Mouse (Mus musculus): Measurements from ENCODE around the gene Ergic1. TPM values are rescaled to one million over a fixed set of nuclear protein-coding genes. Genes with fewer than 3 reads are reported as not detected.

The Ergic1 gene
- polyA plus RNA-seq, 1 experiment, result 39.2 TPM

- Histone ChIP-seq H3K27ac (ENCODE audit: insufficient read depth, low read length) (no peak overlapping the region), H3K27me3 (ENCODE audit: control insufficient read depth, insufficient read depth, low read length) (no peaks in the 10 kb centered on the region), H3K4me3 (ENCODE audit: extremely low read depth, insufficient read depth, insufficient read length) (no peak overlapping the region), H3K36me3 (ENCODE audit: control insufficient read depth, insufficient read depth, low read length) (no peaks in the 10 kb centered on the region), H3K4me1 (ENCODE audit: control insufficient read depth, insufficient read depth, insufficient read length) (peaks cover 7% of the 10 kb centered on the region; the same call in 1 of the 2 replicates)
- 88% methylated on average over 6 of the region's 6 CpGs for WGBS
- TF ChIP-seq CTCF (IDR thresholded peaks at IDR 0.05; ENCODE audit: extremely low read depth, insufficient read depth, insufficient read length, insufficient replicate concordance) (no peak), POLR2A (IDR thresholded peaks at IDR 0.05; ENCODE audit: low read depth, low read length) (no peak)
- DNase-seq (ENCODE audit: low read depth in 1 of 2, low spot score in 2 of 2), result no peak
These were observed 40.2 kb downstream of the Ergic1 start for GRCm38 (mm10) chr17:26601514-26601913.

DNA sequence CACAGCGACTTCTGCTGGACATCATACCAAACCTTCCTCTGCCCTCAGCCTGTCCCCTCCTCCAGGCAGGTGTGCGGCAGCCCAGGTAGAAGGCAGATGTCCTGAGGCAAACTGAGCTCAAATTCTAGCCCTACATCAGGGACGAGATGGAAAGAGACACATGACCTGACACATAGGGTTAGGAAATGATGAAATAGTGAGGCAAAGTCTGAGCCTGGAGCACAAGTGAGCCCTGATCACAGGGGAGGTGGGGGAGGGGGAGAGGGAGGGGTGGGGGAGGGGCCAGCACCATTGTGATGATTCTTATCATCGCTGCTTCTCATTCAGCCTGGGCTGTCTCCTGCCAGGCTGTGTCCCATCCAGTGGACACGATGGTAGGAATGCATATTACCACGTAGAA, 40.6 kb downstream of the Ergic1 start:
- no peak overlapping the region for H3K4me3 ChIP-seq (ENCODE audit: extremely low read depth, insufficient read depth, insufficient read length)
- H3K27me3 ChIP-seq (ENCODE audit: control insufficient read depth, insufficient read depth, low read length), result no peaks in the 10 kb centered on the region
- TF ChIP-seq POLR2A (IDR thresholded peaks at IDR 0.05; ENCODE audit: low read depth, low read length), result no peak
- TF ChIP-seq CTCF (IDR thresholded peaks at IDR 0.05; ENCODE audit: extremely low read depth, insufficient read depth, insufficient read length, insufficient replicate concordance), result no peak
- DNase-seq (ENCODE audit: low read depth in 1 of 2, low spot score in 2 of 2), result no peak
- no peaks in the 10 kb centered on the region for H3K36me3 ChIP-seq (ENCODE audit: control insufficient read depth, insufficient read depth, low read length)
- WGBS, result 88% methylated on average over 6 of the region's 6 CpGs
- H3K27ac ChIP-seq (ENCODE audit: insufficient read depth, low read length), result no peak overlapping the region
- peaks cover 7% of the 10 kb centered on the region; the same call in 1 of the 2 replicates for H3K4me1 ChIP-seq (ENCODE audit: control insufficient read depth, insufficient read depth, insufficient read length)

DNA sequence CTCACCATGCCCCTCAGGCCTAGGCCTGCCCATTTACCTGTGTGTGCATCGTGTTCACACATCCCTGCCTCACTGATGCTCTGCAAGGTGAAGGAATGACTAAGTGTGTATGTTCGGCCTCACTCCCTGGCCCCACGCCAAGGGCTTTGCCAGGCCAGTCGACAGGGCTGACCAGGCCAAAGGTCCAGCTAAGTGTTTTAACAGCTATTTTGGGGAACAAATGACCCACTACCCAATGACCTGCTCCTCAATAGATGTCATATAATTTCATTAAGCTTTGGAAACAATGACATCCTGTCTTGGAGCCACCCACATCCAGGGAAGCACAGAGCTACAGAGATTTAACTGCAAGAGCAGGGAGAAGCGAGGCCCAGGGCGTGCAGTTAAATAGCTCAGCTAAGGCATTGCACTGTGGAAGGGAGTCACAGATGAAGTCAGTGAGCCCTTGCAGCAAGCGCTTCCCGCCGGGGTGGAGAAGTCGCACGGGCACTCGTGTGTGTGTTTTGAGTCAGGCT, 41.1 kb downstream of the Ergic1 start:
- Histone ChIP-seq H3K36me3 (ENCODE audit: control insufficient read depth, insufficient read depth, low read length) (no peaks in the 10 kb centered on the region), H3K27ac (ENCODE audit: insufficient read depth, low read length) (no peak overlapping the region; the same call in 1 of the 2 replicates), H3K4me1 (ENCODE audit: control insufficient read depth, insufficient read depth, insufficient read length) (peaks cover 7% of the 10 kb centered on the region; the same call in 1 of the 2 replicates), H3K4me3 (ENCODE audit: extremely low read depth, insufficient read depth, insufficient read length) (no peak overlapping the region), H3K27me3 (ENCODE audit: control insufficient read depth, insufficient read depth, low read length) (no peaks in the 10 kb centered on the region)
- DNase-seq (ENCODE audit: low read depth in 1 of 2, low spot score in 2 of 2), result no peak
- no peak for TF ChIP-seq CTCF (IDR thresholded peaks at IDR 0.05; ENCODE audit: extremely low read depth, insufficient read depth, insufficient read length, insufficient replicate concordance)
- no peak for TF ChIP-seq POLR2A (IDR thresholded peaks at IDR 0.05; ENCODE audit: low read depth, low read length)
- WGBS, result 85% methylated on average over 12 of the region's 12 CpGs

DNA sequence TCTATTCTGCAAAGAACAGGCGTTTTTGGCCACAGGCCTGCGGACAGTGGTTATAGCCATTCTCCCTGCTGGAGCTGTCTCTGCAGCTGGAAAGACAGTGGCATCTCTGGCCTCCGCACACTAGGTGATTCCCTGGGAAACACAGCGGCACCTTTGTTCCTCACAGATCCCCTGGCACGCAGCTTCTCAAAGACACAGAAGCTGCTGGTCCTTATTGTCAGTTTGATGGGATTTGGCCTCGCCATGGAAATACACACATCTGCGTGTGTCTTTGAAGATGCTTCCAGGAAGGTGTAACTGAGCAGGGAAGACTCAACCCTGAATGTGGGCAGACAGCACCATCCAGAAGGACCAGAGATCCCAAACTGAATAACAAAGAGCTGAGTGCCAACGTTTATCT, 42.0 kb downstream of the Ergic1 start:
- no peak overlapping the region for H3K27ac ChIP-seq (ENCODE audit: insufficient read depth, low read length)
- 92% methylated on average over 8 of the region's 8 CpGs for WGBS
- H3K27me3 ChIP-seq (ENCODE audit: control insufficient read depth, insufficient read depth, low read length), result no peaks in the 10 kb centered on the region
- no peak for DNase-seq (ENCODE audit: low read depth in 1 of 2, low spot score in 2 of 2)
- no peak for TF ChIP-seq POLR2A (IDR thresholded peaks at IDR 0.05; ENCODE audit: low read depth, low read length)
- TF ChIP-seq CTCF (IDR thresholded peaks at IDR 0.05; ENCODE audit: extremely low read depth, insufficient read depth, insufficient read length, insufficient replicate concordance), result no peak
- H3K4me3 ChIP-seq (ENCODE audit: extremely low read depth, insufficient read depth, insufficient read length), result no peak overlapping the region
- peaks cover 7% of the 10 kb centered on the region; the same call in 1 of the 2 replicates for H3K4me1 ChIP-seq (ENCODE audit: control insufficient read depth, insufficient read depth, insufficient read length)
- H3K36me3 ChIP-seq (ENCODE audit: control insufficient read depth, insufficient read depth, low read length), result no peaks in the 10 kb centered on the region

- Histone ChIP-seq H3K4me1 (ENCODE audit: control insufficient read depth, insufficient read depth, insufficient read length) (peaks cover 7% of the 10 kb centered on the region; the same call in 1 of the 2 replicates), H3K4me3 (ENCODE audit: extremely low read depth, insufficient read depth, insufficient read length) (no peak overlapping the region), H3K27me3 (ENCODE audit: control insufficient read depth, insufficient read depth, low read length) (no peaks in the 10 kb centered on the region), H3K27ac (ENCODE audit: insufficient read depth, low read length) (peak overlapping the region; percentile 35; the same call in 1 of the 2 replicates), H3K36me3 (ENCODE audit: control insufficient read depth, insufficient read depth, low read length) (0 out of 2 replicates have a peak, but pooled peaks cover 1% of the 10 kb centered on the region)
- DNase-seq (ENCODE audit: low read depth in 1 of 2, low spot score in 2 of 2), result peak; percentile 18 to 47
- 31% methylated on average over 4 of the region's 4 CpGs for WGBS
- TF ChIP-seq CTCF (IDR thresholded peaks at IDR 0.05; ENCODE audit: extremely low read depth, insufficient read depth, insufficient read length, insufficient replicate concordance), result no peak
- no peak for TF ChIP-seq POLR2A (IDR thresholded peaks at IDR 0.05; ENCODE audit: low read depth, low read length)
These were observed 44.3 kb downstream of the Ergic1 start for GRCm38 (mm10) chr17:26605636-26606035.

DNA sequence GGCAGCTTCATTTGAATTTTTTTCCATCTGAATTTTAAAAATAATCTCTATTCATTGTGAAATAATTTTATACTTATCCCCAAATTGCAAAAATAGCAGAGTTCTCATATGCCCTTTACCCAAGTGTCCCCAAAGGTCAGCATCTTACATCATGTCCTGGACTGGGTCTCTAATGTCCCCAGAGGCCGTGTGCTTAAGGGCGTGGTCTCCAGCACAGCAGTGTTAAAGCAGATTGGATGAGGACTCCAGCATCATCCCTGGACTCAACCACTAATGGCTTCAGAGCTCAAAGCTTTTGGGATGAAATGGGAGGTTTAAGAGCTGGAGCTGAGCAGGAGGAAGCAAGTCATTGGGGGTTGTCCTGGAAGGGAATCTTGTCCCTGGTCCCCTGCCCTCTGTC, 45.2 kb downstream of the Ergic1 start:
- TF ChIP-seq POLR2A (IDR thresholded peaks at IDR 0.05; ENCODE audit: low read depth, low read length) (no peak), CTCF (IDR thresholded peaks at IDR 0.05; ENCODE audit: extremely low read depth, insufficient read depth, insufficient read length, insufficient replicate concordance) (no peak)
- peaks cover 7% of the 10 kb centered on the region; the same call in 1 of the 2 replicates for H3K4me1 ChIP-seq (ENCODE audit: control insufficient read depth, insufficient read depth, insufficient read length)
- 87% methylated on average over 2 of the region's 2 CpGs for WGBS
- no peak overlapping the region for H3K27ac ChIP-seq (ENCODE audit: insufficient read depth, low read length)
- H3K27me3 ChIP-seq (ENCODE audit: control insufficient read depth, insufficient read depth, low read length), result no peaks in the 10 kb centered on the region
- no peak overlapping the region for H3K4me3 ChIP-seq (ENCODE audit: extremely low read depth, insufficient read depth, insufficient read length)
- no peak for DNase-seq (ENCODE audit: low read depth in 1 of 2, low spot score in 2 of 2)
- 0 out of 2 replicates have a peak, but pooled peaks cover 1% of the 10 kb centered on the region for H3K36me3 ChIP-seq (ENCODE audit: control insufficient read depth, insufficient read depth, low read length)

DNA sequence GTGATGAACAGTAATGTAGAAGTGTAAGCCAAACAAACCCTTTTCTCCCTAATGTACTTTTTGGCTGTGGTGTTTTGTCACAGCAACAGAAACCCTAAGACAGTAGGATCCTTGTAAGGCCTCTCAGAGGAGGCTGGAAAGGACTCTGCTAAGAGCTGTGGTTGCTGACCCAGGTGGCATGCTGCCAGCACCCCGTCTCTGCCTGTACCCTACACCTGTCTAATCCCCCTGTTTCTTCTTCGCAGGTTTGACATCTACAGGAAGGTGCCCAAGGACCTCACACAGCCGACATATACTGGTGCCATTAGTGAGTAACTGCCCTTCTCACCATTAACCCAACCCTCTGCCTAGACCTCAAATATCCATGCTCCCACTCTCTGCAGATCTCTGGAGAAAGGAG, 47.1 kb downstream of the Ergic1 start:
- Histone ChIP-seq H3K4me3 (ENCODE audit: extremely low read depth, insufficient read depth, insufficient read length) (no peak overlapping the region), H3K36me3 (ENCODE audit: control insufficient read depth, insufficient read depth, low read length) (0 out of 2 replicates have a peak, but pooled peaks cover 1% of the 10 kb centered on the region), H3K4me1 (ENCODE audit: control insufficient read depth, insufficient read depth, insufficient read length) (peaks cover 7% of the 10 kb centered on the region; the same call in 1 of the 2 replicates), H3K27ac (ENCODE audit: insufficient read depth, low read length) (no peak overlapping the region), H3K27me3 (ENCODE audit: control insufficient read depth, insufficient read depth, low read length) (no peaks in the 10 kb centered on the region)
- no peak for DNase-seq (ENCODE audit: low read depth in 1 of 2, low spot score in 2 of 2)
- TF ChIP-seq CTCF (IDR thresholded peaks at IDR 0.05; ENCODE audit: extremely low read depth, insufficient read depth, insufficient read length, insufficient replicate concordance) (no peak), POLR2A (IDR thresholded peaks at IDR 0.05; ENCODE audit: low read depth, low read length) (no peak)
- WGBS, result 85% methylated on average over 3 of the region's 3 CpGs
